Mouse (Mus musculus): Measurements from ENCODE around the gene Lyrm4. TPM values are rescaled to one million over a fixed set of nuclear protein-coding genes. Genes with fewer than 3 reads are reported as not detected.

Gene Lyrm4
- total and polyA plus RNA-seq, 2 experiments from 2014 or later = 18.7 to 60.3 TPM

GRCm38 (mm10) chr13:35967690-35968089 lies 149.6 kb downstream of the Lyrm4 start:
- WGBS = 3% methylated on average over 15 of the region's 15 CpGs
- Histone ChIP-seq H3K4me1 (ENCODE audit: insufficient read depth, low read length) (peaks cover 3% of the 10 kb centered on the region; the same call in 1 of the 2 replicates), H3K27me3 (ENCODE audit: insufficient read depth, low read length) (peaks cover 16% of the 10 kb centered on the region), H3K9ac (replicated peaks; ENCODE audit: low read length, poor library complexity, severe bottlenecking) (no peak overlapping the region), H3K4me2 (ENCODE audit: low read depth, low read length, poor library complexity, severe bottlenecking) (peak overlapping the region; percentile 97), H3K9me3 (ENCODE audit: low read length) (no peaks in the 10 kb centered on the region), H3K36me3 (ENCODE audit: insufficient read depth, low read length) (no peaks in the 10 kb centered on the region), H3K4me3 (ENCODE audit: low read depth, low read length) (peak overlapping the region; percentile 51), H3K27ac (ENCODE audit: low read depth, low read length) (no peak overlapping the region)
- no peak for ATAC-seq (ENCODE audit: low FRiP score)
- no peak for TF ChIP-seq CTCF (IDR thresholded peaks at IDR 0.05)
- DNase-seq (ENCODE audit: low spot score) = no peak

GRCm38 (mm10) chr13:35963583-35963982 lies 153.7 kb downstream of the Lyrm4 start:
- Histone ChIP-seq H3K9ac (replicated peaks; ENCODE audit: low read length, poor library complexity, severe bottlenecking) (no peak overlapping the region), H3K36me3 (ENCODE audit: insufficient read depth, low read length) (no peaks in the 10 kb centered on the region), H3K27ac (ENCODE audit: low read depth, low read length) (no peak overlapping the region), H3K27me3 (ENCODE audit: insufficient read depth, low read length) (peaks cover 11% of the 10 kb centered on the region), H3K4me1 (ENCODE audit: insufficient read depth, low read length) (no peaks in the 10 kb centered on the region), H3K9me3 (ENCODE audit: low read length) (no peaks in the 10 kb centered on the region), H3K4me2 (ENCODE audit: low read depth, low read length, poor library complexity, severe bottlenecking) (no peak overlapping the region), H3K4me3 (ENCODE audit: low read depth, low read length) (no peak overlapping the region)
- no peak for TF ChIP-seq CTCF (IDR thresholded peaks at IDR 0.05)
- ATAC-seq (ENCODE audit: low FRiP score) (no peak), DNase-seq (ENCODE audit: low spot score) (no peak)
- 89% methylated on average over 4 of the region's 4 CpGs for WGBS

- no peak overlapping the region for H3K4me2 ChIP-seq (ENCODE audit: low read depth, low read length, poor library complexity, severe bottlenecking)
- H3K4me1 ChIP-seq (ENCODE audit: insufficient read depth, low read length) = no peaks in the 10 kb centered on the region
- H3K9me3 ChIP-seq (ENCODE audit: low read length) = no peaks in the 10 kb centered on the region
- no peaks in the 10 kb centered on the region for H3K36me3 ChIP-seq (ENCODE audit: insufficient read depth, low read length)
- no peak overlapping the region for H3K9ac ChIP-seq (replicated peaks; ENCODE audit: low read length, poor library complexity, severe bottlenecking)
- 86% methylated on average over 12 of the region's 12 CpGs for WGBS
- no peak overlapping the region for H3K4me3 ChIP-seq (ENCODE audit: low read depth, low read length)
- no peak overlapping the region for H3K27ac ChIP-seq (ENCODE audit: low read depth, low read length)
- no peak for DNase-seq (ENCODE audit: low spot score)
- ATAC-seq (ENCODE audit: low FRiP score) = no peak
- no peak for TF ChIP-seq CTCF (IDR thresholded peaks at IDR 0.05)
- H3K27me3 ChIP-seq (ENCODE audit: insufficient read depth, low read length) = no peaks in the 10 kb centered on the region
Observed at GRCm38 (mm10) chr13:35959391-35960067, 157.8 kb downstream of the Lyrm4 start.

- no peak within 1 kb of the TSS for H3K27ac ChIP-seq (ENCODE audit: low read depth, low read length)
- H3K27me3 ChIP-seq (ENCODE audit: insufficient read depth, low read length) = no peaks in the 10 kb centered on the region
- ATAC-seq (ENCODE audit: low FRiP score) (no peak), DNase-seq (ENCODE audit: low spot score) (no peak)
- no peaks in the 10 kb centered on the region for H3K4me1 ChIP-seq (ENCODE audit: insufficient read depth, low read length)
- no peak within 1 kb of the TSS for H3K4me3 ChIP-seq (ENCODE audit: low read depth, low read length)
- no peaks in the 10 kb centered on the region for H3K36me3 ChIP-seq (ENCODE audit: insufficient read depth, low read length)
- TF ChIP-seq CTCF (IDR thresholded peaks at IDR 0.05) = no peak
- no peak within 1 kb of the TSS for H3K4me2 ChIP-seq (ENCODE audit: low read depth, low read length, poor library complexity, severe bottlenecking)
- no peaks in the 10 kb centered on the region for H3K9me3 ChIP-seq (ENCODE audit: low read length)
- H3K9ac ChIP-seq (replicated peaks; ENCODE audit: low read length, poor library complexity, severe bottlenecking) = no peak within 1 kb of the TSS
- WGBS = 90% methylated on average over 1 of the region's 1 CpGs
Observed at GRCm38 (mm10) chr13:35958539-35958938, 158.8 kb downstream of the Lyrm4 start, which contains the start of gene Ppp1r3g. Gene Ppp1r3g (plus strand): TSS chr13:35958839.

- ATAC-seq (ENCODE audit: low FRiP score) = no peak
- WGBS = 90% methylated on average over 17 of the region's 17 CpGs
- Histone ChIP-seq H3K9ac (replicated peaks; ENCODE audit: low read length, poor library complexity, severe bottlenecking) (no peak overlapping the region), H3K9me3 (ENCODE audit: low read length) (no peaks in the 10 kb centered on the region), H3K27ac (ENCODE audit: low read depth, low read length) (no peak overlapping the region), H3K27me3 (ENCODE audit: insufficient read depth, low read length) (no peaks in the 10 kb centered on the region), H3K4me2 (ENCODE audit: low read depth, low read length, poor library complexity, severe bottlenecking) (no peak overlapping the region), H3K4me1 (ENCODE audit: insufficient read depth, low read length) (no peaks in the 10 kb centered on the region), H3K4me3 (ENCODE audit: low read depth, low read length) (no peak overlapping the region), H3K36me3 (ENCODE audit: insufficient read depth, low read length) (no peaks in the 10 kb centered on the region)
- no peak for TF ChIP-seq CTCF (IDR thresholded peaks at IDR 0.05)
- DNase-seq (ENCODE audit: low spot score) = no peak
Observed at GRCm38 (mm10) chr13:35949814-35950455, 167.4 kb downstream of the Lyrm4 start.

GRCm38 (mm10) chr13:35947354-35948000 lies 169.8 kb downstream of the Lyrm4 start:
- H3K9me3 ChIP-seq (ENCODE audit: low read length) = no peaks in the 10 kb centered on the region
- WGBS = 25% methylated on average over 14 of the region's 14 CpGs
- TF ChIP-seq CTCF (IDR thresholded peaks at IDR 0.05) = peak; percentile 97

More at GRCm38 (mm10) chr13:35947354-35948000, 169.8 kb downstream of the Lyrm4 start:
- peak; percentile 55 for ATAC-seq (ENCODE audit: low FRiP score)
- Histone ChIP-seq H3K4me3 (ENCODE audit: low read depth, low read length) (no peak overlapping the region), H3K36me3 (ENCODE audit: insufficient read depth, low read length) (no peaks in the 10 kb centered on the region), H3K4me2 (ENCODE audit: low read depth, low read length, poor library complexity, severe bottlenecking) (no peak overlapping the region), H3K4me1 (ENCODE audit: insufficient read depth, low read length) (no peaks in the 10 kb centered on the region), H3K27me3 (ENCODE audit: insufficient read depth, low read length) (no peaks in the 10 kb centered on the region), H3K27ac (ENCODE audit: low read depth, low read length) (no peak overlapping the region), H3K9ac (replicated peaks; ENCODE audit: low read length, poor library complexity, severe bottlenecking) (no peak overlapping the region)
- DNase-seq (ENCODE audit: low spot score) = peak; percentile 88
